Mouse (Mus musculus): Measurements from ENCODE around the gene Zfp790. TPM values are rescaled to one million over a fixed set of nuclear protein-coding genes. Genes with fewer than 3 reads are reported as not detected.

Gene Zfp790
- polyA plus RNA-seq, 1 experiment from 2014 or later, result 14.5 TPM

- peak; percentile 96 for DNase-seq (ENCODE audit: low spot score)
- H3K4me3 ChIP-seq (ENCODE audit: low read depth, low read length), result peak within 1 kb of the TSS; percentile 77
- under 1% methylated on average over 29 of the region's 45 CpGs for WGBS
- H3K27me3 ChIP-seq (replicated peaks; ENCODE audit: control insufficient read depth, insufficient read depth, low read length), result no peaks in the 10 kb centered on the region
- peak within 1 kb of the TSS; percentile 89 for H3K27ac ChIP-seq (replicated peaks; ENCODE audit: low read depth, low read length)
- H3K9ac ChIP-seq (ENCODE audit: low read depth, low read length), result peak within 1 kb of the TSS; percentile 91
- H3K4me1 ChIP-seq (ENCODE audit: control insufficient read depth, insufficient read depth, low read length), result peaks cover 12% of the 10 kb centered on the region; the same call in 1 of the 2 replicates
- H3K36me3 ChIP-seq (ENCODE audit: control insufficient read depth, insufficient read depth, low read length), result peaks cover 29% of the 10 kb centered on the region
- ATAC-seq (ENCODE audit: low read depth), result peak; percentile 97
- no peaks in the 10 kb centered on the region for H3K9me3 ChIP-seq (ENCODE audit: control insufficient read depth, low read length)
- H3K4me2 ChIP-seq (ENCODE audit: low read depth, low read length), result peak within 1 kb of the TSS; percentile 71
Observed at GRCm38 (mm10) chr7:29783871-29784551, 31.9 kb upstream of the Zfp790 start, which contains the start of gene Zfp30. Gene Zfp30, plus strand, starts transcription at chr7:29783998.

GRCm38 (mm10) chr7:29785023-29785422, 30.9 kb upstream of the Zfp790 start:
- Histone ChIP-seq H3K27me3 (replicated peaks; ENCODE audit: control insufficient read depth, insufficient read depth, low read length) (no peaks in the 10 kb centered on the region), H3K4me1 (ENCODE audit: control insufficient read depth, insufficient read depth, low read length) (peaks cover 12% of the 10 kb centered on the region; the same call in 1 of the 2 replicates), H3K27ac (replicated peaks; ENCODE audit: low read depth, low read length) (no peak overlapping the region), H3K4me3 (ENCODE audit: low read depth, low read length) (peak overlapping the region; percentile 77), H3K9me3 (ENCODE audit: control insufficient read depth, low read length) (no peaks in the 10 kb centered on the region), H3K4me2 (ENCODE audit: low read depth, low read length) (peak overlapping the region; percentile 71), H3K9ac (ENCODE audit: low read depth, low read length) (peak overlapping the region; percentile 91), H3K36me3 (ENCODE audit: control insufficient read depth, insufficient read depth, low read length) (peaks cover 32% of the 10 kb centered on the region)
- ATAC-seq (ENCODE audit: low read depth), result no peak
- no peak for DNase-seq (ENCODE audit: low spot score)
- WGBS, result 51% methylated on average over 8 of the region's 8 CpGs

DNA sequence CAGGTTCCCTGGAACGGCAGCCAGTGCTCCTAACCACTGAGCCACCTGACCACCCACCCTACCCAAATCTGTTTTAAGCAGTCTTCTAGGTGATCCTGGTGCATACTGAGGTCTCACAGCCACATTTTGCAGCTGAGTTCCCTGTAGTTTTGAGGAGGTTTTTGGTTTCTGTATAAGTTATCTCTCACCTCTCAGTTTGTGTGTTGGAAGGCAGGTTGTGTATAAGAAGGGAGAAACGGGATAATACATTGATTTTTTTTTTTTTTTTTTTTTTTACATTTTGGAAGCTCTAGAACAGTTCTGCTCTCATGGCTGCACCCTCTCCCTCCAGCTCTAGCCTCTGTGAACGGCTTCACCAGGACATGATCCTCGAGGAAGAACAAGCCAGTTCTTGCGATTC, 30.0 kb upstream of the Zfp790 start:
- H3K4me2 ChIP-seq (ENCODE audit: low read depth, low read length), result peak overlapping the region; percentile 71
- no peak for DNase-seq (ENCODE audit: low spot score)
- peaks cover 41% of the 10 kb centered on the region for H3K36me3 ChIP-seq (ENCODE audit: control insufficient read depth, insufficient read depth, low read length)
- ATAC-seq (ENCODE audit: low read depth), result no peak
- H3K4me3 ChIP-seq (ENCODE audit: low read depth, low read length), result peak overlapping the region; percentile 77
- H3K27me3 ChIP-seq (replicated peaks; ENCODE audit: control insufficient read depth, insufficient read depth, low read length), result no peaks in the 10 kb centered on the region
- 77% methylated on average over 5 of the region's 5 CpGs for WGBS
- H3K9me3 ChIP-seq (ENCODE audit: control insufficient read depth, low read length), result no peaks in the 10 kb centered on the region
- H3K27ac ChIP-seq (replicated peaks; ENCODE audit: low read depth, low read length), result no peak overlapping the region
- H3K4me1 ChIP-seq (ENCODE audit: control insufficient read depth, insufficient read depth, low read length), result peaks cover 12% of the 10 kb centered on the region; the same call in 1 of the 2 replicates
- H3K9ac ChIP-seq (ENCODE audit: low read depth, low read length), result peak overlapping the region; percentile 91

- no peak overlapping the region for H3K9ac ChIP-seq (ENCODE audit: low read depth, low read length)
- WGBS, result 36% methylated on average over 27 of the region's 27 CpGs
- ATAC-seq (ENCODE audit: low read depth), result no peak
- H3K4me3 ChIP-seq (ENCODE audit: low read depth, low read length), result no peak overlapping the region
- DNase-seq (ENCODE audit: low spot score), result no peak
- H3K27ac ChIP-seq (replicated peaks; ENCODE audit: low read depth, low read length), result no peak overlapping the region
- no peaks in the 10 kb centered on the region for H3K27me3 ChIP-seq (replicated peaks; ENCODE audit: control insufficient read depth, insufficient read depth, low read length)
- H3K36me3 ChIP-seq (ENCODE audit: control insufficient read depth, insufficient read depth, low read length), result peaks cover 70% of the 10 kb centered on the region
- no peaks in the 10 kb centered on the region for H3K4me1 ChIP-seq (ENCODE audit: control insufficient read depth, insufficient read depth, low read length)
- H3K4me2 ChIP-seq (ENCODE audit: low read depth, low read length), result no peak overlapping the region
- peaks cover 21% of the 10 kb centered on the region for H3K9me3 ChIP-seq (ENCODE audit: control insufficient read depth, low read length)
Observed at GRCm38 (mm10) chr7:29792906-29793305, 23.0 kb upstream of the Zfp790 start.

DNA sequence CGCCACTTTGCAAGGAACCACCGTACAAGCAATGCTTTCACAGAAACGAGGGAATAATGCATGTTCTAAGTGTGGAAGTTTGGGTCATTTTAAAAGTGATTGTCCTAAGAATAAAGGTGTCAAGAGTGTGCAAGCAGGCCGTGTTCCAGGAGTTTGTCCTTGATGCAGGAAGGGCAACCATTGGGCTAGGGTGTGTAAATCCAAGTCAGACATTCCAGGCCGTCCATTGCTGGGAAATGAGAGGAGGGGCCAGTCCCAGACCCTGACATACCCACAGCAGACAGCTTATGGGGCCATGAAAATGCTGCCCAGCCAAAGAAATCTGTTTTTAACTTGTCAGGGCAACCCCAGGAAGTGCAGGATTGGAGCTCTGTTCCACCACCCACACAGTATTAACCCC, 8.9 kb upstream of the Zfp790 start:
- Histone ChIP-seq H3K9ac (ENCODE audit: low read depth, low read length) (no peak overlapping the region), H3K4me2 (ENCODE audit: low read depth, low read length) (no peak overlapping the region), H3K9me3 (ENCODE audit: control insufficient read depth, low read length) (no peaks in the 10 kb centered on the region), H3K4me3 (ENCODE audit: low read depth, low read length) (no peak overlapping the region), H3K36me3 (ENCODE audit: control insufficient read depth, insufficient read depth, low read length) (no peaks in the 10 kb centered on the region), H3K27me3 (replicated peaks; ENCODE audit: control insufficient read depth, insufficient read depth, low read length) (no peaks in the 10 kb centered on the region), H3K27ac (replicated peaks; ENCODE audit: low read depth, low read length) (no peak overlapping the region), H3K4me1 (ENCODE audit: control insufficient read depth, insufficient read depth, low read length) (no peaks in the 10 kb centered on the region)
- ATAC-seq (ENCODE audit: low read depth) (no peak), DNase-seq (ENCODE audit: low spot score) (no peak)
- WGBS, result 82% methylated on average over 5 of the region's 5 CpGs

- H3K27me3 ChIP-seq (replicated peaks; ENCODE audit: control insufficient read depth, insufficient read depth, low read length), result no peaks in the 10 kb centered on the region
- no peak for ATAC-seq (ENCODE audit: low read depth)
- no peak overlapping the region for H3K4me3 ChIP-seq (ENCODE audit: low read depth, low read length)
- H3K9ac ChIP-seq (ENCODE audit: low read depth, low read length), result no peak overlapping the region
- no peak overlapping the region for H3K27ac ChIP-seq (replicated peaks; ENCODE audit: low read depth, low read length)
- no peaks in the 10 kb centered on the region for H3K9me3 ChIP-seq (ENCODE audit: control insufficient read depth, low read length)
- H3K4me2 ChIP-seq (ENCODE audit: low read depth, low read length), result no peak overlapping the region
- 93% methylated on average over 1 of the region's 1 CpGs for WGBS
- no peak for DNase-seq (ENCODE audit: low spot score)
- H3K36me3 ChIP-seq (ENCODE audit: control insufficient read depth, insufficient read depth, low read length), result no peaks in the 10 kb centered on the region
- H3K4me1 ChIP-seq (ENCODE audit: control insufficient read depth, insufficient read depth, low read length), result peaks cover 16% of the 10 kb centered on the region
Observed at GRCm38 (mm10) chr7:29812244-29812643, 3.7 kb upstream of the Zfp790 start.

GRCm38 (mm10) chr7:29814381-29814780, 1.5 kb upstream of the Zfp790 start:
- 90% methylated on average over 2 of the region's 2 CpGs for WGBS
- H3K27me3 ChIP-seq (replicated peaks; ENCODE audit: control insufficient read depth, insufficient read depth, low read length), result no peaks in the 10 kb centered on the region

DNA sequence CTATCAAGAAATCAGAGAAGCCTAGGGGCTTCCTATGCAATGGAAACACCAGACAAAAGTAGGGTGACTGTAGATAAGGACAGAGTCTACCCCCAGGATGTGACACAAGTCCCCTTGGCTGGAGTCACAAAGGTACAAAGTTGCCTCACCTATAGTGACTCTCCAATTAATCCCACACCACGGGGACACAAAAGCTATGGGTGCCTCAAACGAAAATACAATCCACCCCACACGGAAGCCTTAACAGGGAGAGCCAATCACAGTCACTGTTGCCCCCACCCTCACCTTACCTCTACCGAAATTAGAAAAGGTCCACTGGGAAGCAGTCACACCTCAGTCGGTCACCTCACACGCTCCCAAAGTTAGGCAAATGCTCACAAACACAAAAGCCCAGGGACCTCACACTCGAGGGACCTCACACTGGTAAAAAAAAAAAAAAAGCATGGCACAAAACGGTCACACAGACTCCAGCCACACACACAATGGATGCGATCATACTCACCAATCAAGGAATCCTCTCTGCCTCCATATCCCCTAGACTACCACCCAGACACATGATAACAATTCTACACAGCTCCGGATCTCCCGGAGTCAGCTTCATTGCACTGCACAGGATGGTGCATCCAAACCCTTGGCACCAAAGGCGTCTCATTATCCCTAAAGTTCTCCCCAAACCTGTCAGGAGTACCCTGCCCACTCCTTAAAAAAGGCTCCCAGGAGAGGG, 691 bp upstream of the Zfp790 start:
- Histone ChIP-seq H3K27me3 (replicated peaks; ENCODE audit: control insufficient read depth, insufficient read depth, low read length) (no peaks in the 10 kb centered on the region), H3K27ac (replicated peaks; ENCODE audit: low read depth, low read length) (peak overlapping the region; percentile 45; the same call in 1 of the 2 replicates), H3K9ac (ENCODE audit: low read depth, low read length) (peak overlapping the region; percentile 76), H3K36me3 (ENCODE audit: control insufficient read depth, insufficient read depth, low read length) (0 out of 2 replicates have a peak, but pooled peaks cover 3% of the 10 kb centered on the region), H3K9me3 (ENCODE audit: control insufficient read depth, low read length) (no peaks in the 10 kb centered on the region), H3K4me1 (ENCODE audit: control insufficient read depth, insufficient read depth, low read length) (peaks cover 16% of the 10 kb centered on the region), H3K4me3 (ENCODE audit: low read depth, low read length) (peak overlapping the region; percentile 58), H3K4me2 (ENCODE audit: low read depth, low read length) (peak overlapping the region; percentile 72)
- ATAC-seq (ENCODE audit: low read depth), result 0 out of 2 replicates have a peak, but pooled peaks have one; percentile 35
- 4% methylated on average over 12 of the region's 12 CpGs for WGBS
- peak; percentile 3 for DNase-seq (ENCODE audit: low spot score)

More at GRCm38 (mm10) chr7:29814381-29814780, 1.5 kb upstream of the Zfp790 start:
- no peak overlapping the region for H3K9ac ChIP-seq (ENCODE audit: low read depth, low read length)
- no peaks in the 10 kb centered on the region for H3K9me3 ChIP-seq (ENCODE audit: control insufficient read depth, low read length)
- H3K4me2 ChIP-seq (ENCODE audit: low read depth, low read length), result peak overlapping the region; percentile 72; the same call in 1 of the 2 replicates
- no peak overlapping the region for H3K4me3 ChIP-seq (ENCODE audit: low read depth, low read length)
- H3K27ac ChIP-seq (replicated peaks; ENCODE audit: low read depth, low read length), result no peak overlapping the region
- 0 out of 2 replicates have a peak, but pooled peaks cover 3% of the 10 kb centered on the region for H3K36me3 ChIP-seq (ENCODE audit: control insufficient read depth, insufficient read depth, low read length)
- peaks cover 16% of the 10 kb centered on the region for H3K4me1 ChIP-seq (ENCODE audit: control insufficient read depth, insufficient read depth, low read length)
- ATAC-seq (ENCODE audit: low read depth), result no peak
- no peak for DNase-seq (ENCODE audit: low spot score)

All from embryonic facial prominence, embryonic 14.5 days (tissue).